Mouse (Mus musculus) heart, adult 9 months (tissue): ENCODE data around the gene Rara.

Source experiments
- DNase-seq, 2 experiments: peaks; one replicate each; pipeline ENCODE4 v3.0.0; 2022; ENCODE audit warnings: low spot score in 2 of 2

Rara gene

GRCm38 (mm10) chr11:98937914-98938694, 10.5 kb downstream of the Rara start:
- peak in 1 of 2 experiments; percentile 63 for DNase-seq

GRCm38 (mm10) chr11:98938701-98939083, 11.1 kb downstream of the Rara start:
- no peak for DNase-seq

GRCm38 (mm10) chr11:98939084-98939952, 11.7 kb downstream of the Rara start:
- peak in 1 of 2 experiments; percentile 28 for DNase-seq

- DNase-seq = no peak
These were observed 12.5 kb downstream of the Rara start for GRCm38 (mm10) chr11:98939953-98940641.

- no peak for DNase-seq
These were observed 13.2 kb downstream of the Rara start for GRCm38 (mm10) chr11:98940776-98941175.

GRCm38 (mm10) chr11:98941341-98941825, 13.8 kb downstream of the Rara start:
- no peak for DNase-seq

GRCm38 (mm10) chr11:98941826-98942550, 14.4 kb downstream of the Rara start:
- DNase-seq = peak; percentile 91 to 93

GRCm38 (mm10) chr11:98942555-98942922, 14.9 kb downstream of the Rara start:
- no peak for DNase-seq

GRCm38 (mm10) chr11:98942923-98943641, 15.5 kb downstream of the Rara start:
- DNase-seq = peak; percentile 82 to 89

GRCm38 (mm10) chr11:98943741-98944461, 16.3 kb downstream of the Rara start:
- DNase-seq = no peak

GRCm38 (mm10) chr11:98944897-98945604, 17.4 kb downstream of the Rara start:
- DNase-seq = no peak

GRCm38 (mm10) chr11:98945605-98945977, 18.0 kb downstream of the Rara start:
- DNase-seq = no peak

GRCm38 (mm10) chr11:98947969-98948569, 20.5 kb downstream of the Rara start:
- DNase-seq = no peak

GRCm38 (mm10) chr11:98949242-98949957, 21.8 kb downstream of the Rara start:
- no peak for DNase-seq

GRCm38 (mm10) chr11:98949958-98950460, 22.4 kb downstream of the Rara start:
- DNase-seq = peak in 1 of 2 experiments; percentile 63

GRCm38 (mm10) chr11:98950484-98950883, 22.9 kb downstream of the Rara start:
- DNase-seq = no peak

GRCm38 (mm10) chr11:98951026-98951906, 23.6 kb downstream of the Rara start:
- DNase-seq = peak; percentile 94
